Mouse (Mus musculus): Measurements from ENCODE around the gene Fbxw8.

Fbxw8 gene

DNA sequence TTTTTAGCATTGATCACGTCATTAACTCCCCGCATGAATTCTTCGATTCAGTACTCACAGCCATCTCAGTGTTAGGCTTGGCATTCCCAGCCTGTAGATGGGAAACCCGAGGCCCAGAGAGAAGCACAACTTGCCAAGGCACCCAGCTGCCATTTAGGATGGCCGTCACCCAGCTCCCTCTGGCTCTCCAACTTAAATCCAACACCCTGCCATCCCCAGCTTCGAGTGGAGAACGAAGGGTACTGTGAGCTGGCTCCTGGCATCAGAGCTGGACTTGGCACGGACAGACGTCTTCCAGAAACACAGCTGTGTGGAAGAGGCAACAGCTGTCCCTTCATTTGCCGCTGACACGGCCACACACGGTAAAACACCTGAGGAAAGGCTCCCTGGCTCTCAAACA lies 9.3 kb upstream of the Fbxw8 start, which contains the start of gene Hrk:
Hrk (plus strand) TSS at position 68 of the 400 bp plus-strand sequence.
- in situ Hi-C loops (cut with MboI; ENCODE audit: low pct_unique_long_range_greater_than_20kb in 1 of 2, low sequenced_read_pairs in 2 of 2, unreplicated experiment in 1 of 2) = no loop called here

DNA sequence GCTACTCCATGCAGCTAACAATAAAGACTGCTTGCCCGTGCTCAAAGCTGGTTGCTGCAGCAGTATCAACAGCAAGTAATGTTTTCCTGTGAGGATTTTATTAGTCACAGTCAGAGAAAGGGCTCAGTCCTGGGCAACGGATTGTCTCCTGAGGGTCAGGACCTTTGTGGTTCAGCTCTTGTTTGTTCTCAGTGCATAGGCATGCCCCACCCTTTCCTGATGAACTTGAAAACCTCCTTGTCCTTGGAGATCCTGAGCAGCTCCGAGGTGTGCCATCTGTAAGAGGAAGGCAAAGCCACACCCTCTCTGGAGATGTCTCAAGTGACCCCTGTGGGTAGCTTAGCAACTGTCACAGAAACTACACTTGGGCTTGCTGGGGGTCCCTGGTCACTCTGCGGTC lies 5.4 kb upstream of the Fbxw8 start:
- in situ Hi-C loops (cut with MboI; ENCODE audit: low pct_unique_long_range_greater_than_20kb in 1 of 2, low sequenced_read_pairs in 2 of 2, unreplicated experiment in 1 of 2) = no loop called here

DNA sequence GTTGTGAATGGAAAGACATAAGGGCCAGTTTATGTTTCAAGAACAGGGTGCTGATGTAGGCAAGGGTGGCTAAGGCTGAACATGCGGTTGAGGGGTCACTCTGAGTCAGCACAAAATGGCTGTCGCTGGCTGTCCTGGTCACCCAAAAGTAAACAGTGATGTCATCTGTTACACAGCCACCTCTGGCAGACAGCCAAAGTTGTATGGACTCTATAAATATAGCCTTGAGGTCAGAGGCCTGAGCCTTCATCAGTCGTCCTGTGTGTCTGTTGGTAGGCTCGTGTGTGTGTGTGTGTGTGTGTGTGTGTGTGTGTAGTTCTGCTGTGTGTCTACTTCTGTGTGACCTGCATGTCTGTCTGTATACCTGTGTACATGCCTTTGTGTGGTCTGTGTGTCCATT lies 1.7 kb upstream of the Fbxw8 start:
- in situ Hi-C loops (cut with MboI; ENCODE audit: low pct_unique_long_range_greater_than_20kb in 1 of 2, low sequenced_read_pairs in 2 of 2, unreplicated experiment in 1 of 2) = no loop called here

DNA sequence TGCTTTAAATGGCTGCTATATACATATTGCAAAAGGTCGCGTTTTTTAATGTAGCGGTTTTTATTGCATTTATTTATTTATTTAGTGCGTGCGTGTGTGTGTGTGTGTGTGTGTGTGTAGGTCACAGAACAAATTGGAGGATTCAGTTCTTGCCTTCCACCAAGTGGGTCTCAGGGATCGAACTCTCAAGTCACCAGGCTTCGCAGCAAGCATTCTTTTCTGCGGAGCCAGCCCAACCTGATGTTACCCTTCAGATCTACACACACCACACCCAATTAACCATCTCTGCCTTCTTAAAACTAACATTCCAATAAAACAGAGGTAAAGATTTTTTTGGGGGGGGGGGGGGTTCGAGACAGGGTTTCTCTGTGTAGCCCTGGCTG lies 292 bp upstream of the Fbxw8 start:
- in situ Hi-C loops (cut with MboI; ENCODE audit: low pct_unique_long_range_greater_than_20kb in 1 of 2, low sequenced_read_pairs in 2 of 2, unreplicated experiment in 1 of 2) = no loop called here

DNA sequence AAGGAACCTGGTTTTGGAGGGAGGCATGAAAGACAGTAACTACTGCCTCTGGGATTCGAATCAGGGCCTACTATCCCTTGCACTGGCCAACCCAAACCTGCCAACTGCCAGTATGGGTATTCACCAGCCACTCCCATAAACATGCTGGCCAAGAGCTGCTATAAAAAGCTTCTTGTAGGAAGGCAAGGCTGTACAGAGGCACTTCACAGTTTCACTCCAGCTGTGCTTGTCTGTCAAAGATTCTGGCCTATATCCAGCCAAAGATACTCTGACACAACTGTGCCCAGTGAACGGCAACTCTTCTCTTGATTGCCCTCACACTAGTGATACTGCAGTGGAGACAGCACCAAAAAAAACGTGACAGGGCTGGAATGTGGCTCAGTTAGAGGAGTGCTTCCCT lies 5.6 kb downstream of the Fbxw8 start:
- in situ Hi-C loops (cut with MboI; ENCODE audit: low pct_unique_long_range_greater_than_20kb in 1 of 2, low sequenced_read_pairs in 2 of 2, unreplicated experiment in 1 of 2) = no loop called here

DNA sequence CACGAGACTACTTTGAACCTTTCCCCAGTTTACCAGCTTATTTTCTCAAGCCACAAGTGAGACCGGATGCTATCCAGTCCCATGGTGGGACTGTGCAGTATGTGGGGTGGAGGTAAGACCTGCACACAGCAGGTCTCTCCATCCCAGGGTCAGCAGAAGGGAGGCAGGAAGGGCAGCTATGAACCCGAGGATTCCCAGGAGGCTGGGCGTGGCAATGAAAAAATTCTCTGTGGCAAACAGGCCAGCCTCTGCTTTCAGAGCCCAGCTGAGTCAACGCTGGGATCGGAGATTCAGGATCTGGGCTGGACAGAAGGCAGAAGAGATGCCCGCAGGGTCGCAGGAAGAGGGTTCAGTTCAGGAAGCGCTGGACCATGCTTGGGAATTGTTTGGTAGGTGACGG lies 8.0 kb downstream of the Fbxw8 start:
- in situ Hi-C loops (cut with MboI; ENCODE audit: low pct_unique_long_range_greater_than_20kb in 1 of 2, low sequenced_read_pairs in 2 of 2, unreplicated experiment in 1 of 2) = no loop called here

DNA sequence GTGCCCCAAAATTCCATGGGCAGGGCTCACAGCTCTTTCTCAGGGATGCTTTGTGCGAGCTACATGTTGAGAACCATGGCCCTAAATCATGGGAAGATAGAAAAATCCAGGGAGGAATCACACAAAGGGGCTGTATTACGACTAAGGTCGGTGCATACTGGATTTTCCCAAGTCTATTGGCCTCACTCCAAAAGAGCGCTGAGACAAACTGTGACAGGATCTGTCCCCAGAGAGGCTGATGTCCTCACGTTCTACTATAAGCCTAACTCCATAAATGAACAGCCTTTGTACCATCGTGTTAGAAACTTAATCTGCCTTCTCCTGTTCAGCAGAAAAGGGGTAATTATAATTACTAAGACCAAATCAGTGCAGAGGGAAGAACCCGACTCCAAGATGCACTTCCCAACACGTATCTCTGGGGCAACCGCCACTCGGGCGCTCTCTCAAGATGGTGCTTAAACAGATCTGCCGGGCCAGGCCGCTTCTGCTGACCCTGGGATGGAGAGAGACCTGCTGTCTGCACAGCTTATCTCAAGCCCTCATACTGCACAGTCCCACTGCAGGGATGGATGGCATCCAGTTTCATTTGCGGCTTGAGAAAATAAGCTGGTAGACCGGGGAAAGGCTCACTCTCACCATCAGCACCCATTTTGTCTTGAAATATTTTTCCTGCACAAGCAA lies 9.1 kb downstream of the Fbxw8 start:
- in situ Hi-C loops (cut with MboI; ENCODE audit: low pct_unique_long_range_greater_than_20kb in 1 of 2, low sequenced_read_pairs in 2 of 2, unreplicated experiment in 1 of 2) = no loop called here

DNA sequence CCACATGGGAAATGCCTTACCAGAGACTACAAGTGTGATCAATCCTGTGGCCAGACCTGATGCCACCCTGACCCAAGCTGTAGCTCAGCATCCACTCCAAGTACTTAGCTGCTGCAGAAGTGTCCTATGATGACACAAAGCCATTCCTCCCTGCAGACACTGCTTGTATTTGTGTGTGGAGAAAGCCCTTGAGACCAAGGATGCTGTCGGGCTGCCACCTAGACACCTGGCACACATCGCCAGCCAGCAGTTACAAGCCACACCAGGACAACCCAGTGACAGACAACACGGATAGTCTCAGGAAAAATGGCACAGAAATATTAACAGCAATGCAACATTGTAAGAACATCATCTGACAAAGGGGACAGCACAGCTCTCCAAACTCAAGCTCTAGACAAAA lies 9.8 kb downstream of the Fbxw8 start:
- in situ Hi-C loops (cut with MboI; ENCODE audit: low pct_unique_long_range_greater_than_20kb in 1 of 2, low sequenced_read_pairs in 2 of 2, unreplicated experiment in 1 of 2) = no loop called here

DNA sequence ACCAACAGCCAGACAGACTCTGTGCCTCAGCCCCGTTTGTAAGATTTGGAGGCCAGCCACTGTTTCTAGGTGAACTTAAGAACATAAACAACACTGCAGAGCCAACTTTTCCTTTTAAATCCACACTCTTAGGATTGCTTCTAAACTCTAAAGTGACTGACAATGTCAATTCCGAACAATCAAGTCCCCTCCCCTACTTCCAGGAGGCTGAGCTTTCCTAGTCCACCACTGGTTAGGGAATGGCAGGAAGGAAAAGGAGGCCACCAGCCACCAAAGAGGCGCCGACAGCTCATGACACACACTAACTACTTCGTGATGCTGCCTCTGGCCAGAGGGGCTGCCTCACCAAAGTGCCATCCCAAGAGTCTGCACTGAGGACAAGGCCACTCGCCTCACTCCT lies 10.5 kb downstream of the Fbxw8 start:
- in situ Hi-C loops (cut with MboI; ENCODE audit: low pct_unique_long_range_greater_than_20kb in 1 of 2, low sequenced_read_pairs in 2 of 2, unreplicated experiment in 1 of 2) = no loop called here

DNA sequence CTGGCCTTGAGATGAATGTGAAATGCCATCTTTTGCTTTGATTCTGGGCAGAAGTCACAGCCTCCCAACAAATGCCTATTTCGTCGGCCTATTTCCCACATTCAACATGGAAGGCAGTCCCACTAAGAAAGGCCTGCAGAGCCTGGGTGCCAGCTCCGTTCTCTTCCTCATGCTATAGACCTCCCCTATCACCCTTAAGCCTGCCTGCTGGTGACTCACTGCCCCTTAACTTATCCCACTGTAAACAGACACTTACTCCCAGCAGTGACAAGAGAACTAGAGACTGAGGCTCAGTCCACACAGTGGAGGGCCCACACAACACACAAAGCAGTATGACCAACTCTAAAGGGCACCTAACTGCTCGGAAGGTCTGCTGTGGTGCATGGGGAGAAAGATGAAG lies 10.9 kb downstream of the Fbxw8 start:
- in situ Hi-C loops (cut with MboI; ENCODE audit: low pct_unique_long_range_greater_than_20kb in 1 of 2, low sequenced_read_pairs in 2 of 2, unreplicated experiment in 1 of 2) = no loop called here

DNA sequence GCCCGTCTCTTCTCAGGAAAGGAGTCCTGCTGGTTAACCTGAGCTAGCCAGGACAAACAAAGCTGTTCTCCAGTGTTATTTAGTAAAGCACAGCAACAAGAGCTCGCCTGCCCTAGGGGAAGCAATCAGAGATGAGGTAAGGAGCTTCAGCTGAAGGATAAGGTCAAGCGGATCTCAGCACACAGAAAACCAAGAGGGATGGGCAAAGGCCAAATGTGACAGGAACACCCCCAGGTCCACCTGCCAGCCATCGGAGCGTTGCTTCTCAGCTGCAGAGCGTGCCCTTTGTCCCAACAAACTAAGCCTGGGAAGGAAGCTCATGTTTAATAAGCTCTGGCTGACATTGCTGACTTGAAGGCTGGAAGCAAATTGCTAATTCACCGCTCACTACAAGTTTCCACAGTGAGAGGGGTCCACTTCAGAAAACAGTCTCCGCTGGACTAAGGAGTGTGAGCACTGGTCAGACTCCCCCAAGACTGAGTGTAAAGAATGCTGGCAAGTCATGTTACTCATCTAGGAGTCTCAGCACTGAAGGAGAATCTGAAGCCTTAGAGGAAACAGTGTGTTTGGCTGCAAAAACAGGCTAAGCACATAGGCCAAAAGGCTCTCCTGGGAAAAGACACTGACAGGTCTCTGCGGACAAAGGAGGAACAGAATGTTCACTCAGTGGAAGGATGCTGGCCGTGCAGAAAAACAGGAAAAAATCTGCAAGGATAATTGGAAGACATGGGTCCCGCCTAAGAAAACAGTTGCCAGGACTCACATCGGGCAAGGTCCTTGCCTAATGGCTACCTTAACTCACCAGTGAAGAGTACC lies 11.8 kb downstream of the Fbxw8 start:
- in situ Hi-C loops (cut with MboI; ENCODE audit: low pct_unique_long_range_greater_than_20kb in 1 of 2, low sequenced_read_pairs in 2 of 2, unreplicated experiment in 1 of 2) = no loop called here

DNA sequence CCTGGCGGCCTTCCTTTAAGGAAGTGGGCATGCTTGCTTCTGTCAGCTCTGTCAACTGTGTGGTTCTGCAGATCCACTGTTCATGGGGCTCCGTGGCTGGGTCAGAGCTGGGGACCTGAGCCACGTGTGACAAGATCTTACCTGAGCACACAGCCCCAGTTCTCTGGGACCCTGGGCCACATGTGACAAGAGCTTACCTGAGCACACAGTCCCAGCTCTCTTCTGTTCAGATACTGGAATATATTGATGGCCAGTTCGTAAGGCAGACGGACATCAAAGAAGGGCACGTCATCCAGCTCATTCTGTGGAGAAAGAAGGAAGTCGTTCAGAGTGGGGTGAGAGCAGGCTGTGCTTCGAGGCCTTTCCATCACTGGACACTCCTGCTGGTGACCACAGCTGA lies 12.8 kb downstream of the Fbxw8 start:
- in situ Hi-C loops (cut with MboI; ENCODE audit: low pct_unique_long_range_greater_than_20kb in 1 of 2, low sequenced_read_pairs in 2 of 2, unreplicated experiment in 1 of 2) = no loop called here

DNA sequence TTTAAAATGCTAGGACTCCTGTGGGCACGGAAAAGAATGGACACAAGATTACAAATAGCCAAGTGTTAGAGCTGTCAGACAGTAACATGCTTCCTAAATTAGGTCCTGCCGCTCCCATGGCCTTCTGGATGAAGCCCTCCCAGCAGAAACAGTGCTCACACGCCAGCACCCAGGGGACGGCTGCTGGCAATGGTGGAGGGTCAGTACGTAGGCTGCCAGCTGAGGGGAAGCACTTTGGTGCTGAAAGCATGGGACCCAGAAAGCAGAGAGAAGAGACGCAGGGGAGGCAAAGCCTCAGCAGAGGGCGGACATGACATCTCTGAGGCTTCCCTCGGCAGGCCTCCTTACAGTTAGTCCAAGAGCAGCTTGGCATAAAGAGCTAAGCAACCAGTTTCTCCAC lies 15.6 kb downstream of the Fbxw8 start:
- in situ Hi-C loops (cut with MboI; ENCODE audit: low pct_unique_long_range_greater_than_20kb in 1 of 2, low sequenced_read_pairs in 2 of 2, unreplicated experiment in 1 of 2) = no loop called here

DNA sequence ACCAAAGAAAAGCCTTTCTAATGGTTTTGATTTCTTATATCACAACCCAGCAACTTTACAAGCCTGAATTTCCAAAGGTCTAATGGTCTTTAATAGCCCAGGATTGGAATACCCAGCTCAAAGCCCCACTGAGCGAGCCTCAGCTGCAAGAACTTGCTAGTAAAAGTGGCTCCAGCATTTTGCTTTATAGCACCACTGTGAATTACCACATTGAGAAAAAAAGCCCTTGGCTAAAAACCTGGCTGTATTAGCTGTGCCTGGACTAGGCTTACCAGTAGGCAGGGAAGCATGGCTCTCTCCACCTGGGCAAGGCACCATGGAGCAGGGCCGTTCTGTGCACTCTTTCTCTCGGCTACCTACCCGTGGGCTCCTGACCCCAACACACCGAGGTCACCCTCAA lies 18.9 kb downstream of the Fbxw8 start:
- in situ Hi-C loops (cut with MboI; ENCODE audit: low pct_unique_long_range_greater_than_20kb in 1 of 2, low sequenced_read_pairs in 2 of 2, unreplicated experiment in 1 of 2) = no loop called here

DNA sequence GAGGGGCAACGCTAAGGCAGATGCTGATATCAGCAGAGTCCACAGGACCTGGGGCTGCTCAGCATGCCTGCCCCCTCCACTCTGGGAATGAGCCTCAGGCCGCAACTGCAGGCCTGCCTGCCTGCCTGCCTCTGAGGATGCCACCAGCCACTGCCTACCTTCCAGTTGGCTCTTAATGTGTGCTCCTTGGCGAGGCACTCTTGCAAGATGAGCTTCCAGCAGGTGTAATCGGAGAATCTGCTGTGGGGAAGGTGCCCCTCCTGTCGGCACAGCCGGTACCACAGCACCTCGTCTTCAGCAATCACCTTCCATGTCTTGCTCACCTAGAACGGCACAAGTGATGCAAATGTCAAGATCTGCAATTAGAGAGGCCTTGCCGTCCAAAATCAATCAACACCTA lies 26.6 kb downstream of the Fbxw8 start:
- in situ Hi-C loops (cut with MboI; ENCODE audit: low pct_unique_long_range_greater_than_20kb in 1 of 2, low sequenced_read_pairs in 2 of 2, unreplicated experiment in 1 of 2) = no loop called here

DNA sequence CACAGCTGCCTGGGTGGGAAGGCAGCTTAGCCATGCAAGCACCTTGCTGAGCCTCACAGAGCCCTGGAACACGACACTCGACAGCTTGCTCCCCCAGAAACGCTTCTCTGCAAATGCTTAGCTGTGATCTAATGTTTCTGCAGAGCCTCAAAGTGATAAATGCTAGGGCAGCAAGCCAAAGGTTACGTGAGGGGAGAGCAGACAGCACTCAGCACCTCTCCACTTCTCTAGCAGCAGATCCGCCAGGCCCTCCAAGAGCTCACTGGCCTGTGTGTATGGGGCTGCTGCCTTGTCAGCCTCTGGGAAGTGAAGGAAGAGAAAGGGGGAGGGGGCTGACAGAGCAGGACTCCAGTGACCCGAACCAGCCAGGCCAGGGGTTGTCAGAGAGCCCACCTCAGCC lies 27.1 kb downstream of the Fbxw8 start:
- in situ Hi-C loops (cut with MboI; ENCODE audit: low pct_unique_long_range_greater_than_20kb in 1 of 2, low sequenced_read_pairs in 2 of 2, unreplicated experiment in 1 of 2) = no loop called here

DNA sequence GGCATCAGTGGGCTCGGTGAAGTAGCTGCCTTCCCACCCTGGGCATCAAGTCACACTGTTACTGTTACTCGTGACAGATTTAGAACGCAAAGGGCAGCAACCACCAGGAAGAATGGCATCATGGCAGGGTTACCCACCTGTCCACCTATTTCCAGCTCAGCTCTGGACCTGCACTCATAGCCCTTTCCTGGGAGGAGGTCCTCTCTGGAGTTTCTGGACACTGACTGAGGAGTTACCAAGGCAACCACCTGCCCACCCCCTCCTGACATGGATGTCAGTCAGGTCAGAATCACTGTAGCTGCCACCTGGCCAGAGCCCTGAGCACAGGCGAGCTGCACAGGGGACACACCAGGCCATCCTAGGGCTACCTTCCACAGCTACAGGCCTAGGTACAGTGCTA lies 28.6 kb downstream of the Fbxw8 start:
- in situ Hi-C loops (cut with MboI; ENCODE audit: low pct_unique_long_range_greater_than_20kb in 1 of 2, low sequenced_read_pairs in 2 of 2, unreplicated experiment in 1 of 2) = no loop called here

DNA sequence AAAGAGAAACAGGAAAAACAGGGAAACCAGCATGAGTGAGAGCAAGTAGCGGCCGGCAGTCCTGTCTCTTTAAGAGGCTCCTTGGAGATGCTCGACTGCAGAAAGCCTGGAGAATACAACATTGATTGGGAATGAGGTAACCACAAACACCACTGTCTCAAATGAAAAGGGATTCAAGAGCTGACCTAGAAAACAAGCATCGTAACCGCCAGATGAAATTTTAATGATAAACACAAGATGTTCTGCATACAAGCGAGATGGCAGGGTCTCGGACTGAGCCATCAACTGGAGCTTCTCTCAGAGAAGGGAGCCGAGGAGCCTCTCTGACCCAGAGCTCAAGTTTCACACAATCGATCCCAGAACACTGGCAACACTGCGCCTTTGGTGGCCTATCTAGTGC lies 32.2 kb downstream of the Fbxw8 start:
- in situ Hi-C loops (cut with MboI; ENCODE audit: low pct_unique_long_range_greater_than_20kb in 1 of 2, low sequenced_read_pairs in 2 of 2, unreplicated experiment in 1 of 2) = no loop called here

DNA sequence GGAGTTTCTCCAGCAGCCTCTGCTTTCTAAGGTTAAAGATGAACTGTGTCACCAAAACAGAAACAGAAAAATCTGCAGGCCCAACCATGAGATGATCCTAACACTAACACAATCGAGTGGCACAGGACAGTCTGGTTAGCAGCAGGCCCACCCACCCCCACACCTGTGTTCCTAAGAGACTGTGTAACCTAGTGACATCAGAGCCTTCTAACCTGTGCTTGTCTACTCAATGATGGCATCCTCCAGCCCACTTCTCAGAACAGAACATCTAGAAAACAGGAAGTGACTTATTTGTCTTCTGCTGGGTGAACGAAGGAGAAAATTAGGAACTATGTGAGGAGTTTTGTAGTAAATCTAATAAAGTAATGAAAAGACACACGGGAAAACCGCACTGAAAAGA lies 33.3 kb downstream of the Fbxw8 start:
- in situ Hi-C loops (cut with MboI; ENCODE audit: low pct_unique_long_range_greater_than_20kb in 1 of 2, low sequenced_read_pairs in 2 of 2, unreplicated experiment in 1 of 2) = no loop called here

DNA sequence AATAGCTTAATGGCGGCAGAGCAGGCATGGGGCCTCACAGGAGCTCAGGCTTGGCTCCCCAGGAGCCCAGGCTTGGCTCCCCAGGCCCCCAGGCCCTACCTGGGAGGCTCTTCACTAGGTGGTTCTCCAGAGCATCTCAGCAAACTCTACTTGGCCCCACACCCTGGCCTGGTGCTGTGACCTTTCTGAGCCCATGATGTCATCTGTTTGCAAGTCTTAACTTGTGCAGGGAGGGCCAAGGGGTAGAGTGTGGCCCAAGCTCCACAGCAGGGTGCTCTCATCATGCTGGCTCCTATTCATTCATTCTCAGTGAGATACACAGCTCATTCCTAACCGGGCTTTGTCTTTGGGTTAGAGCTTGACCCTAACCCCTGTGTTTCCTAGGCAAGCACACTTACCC lies 34.6 kb downstream of the Fbxw8 start:
- in situ Hi-C loops (cut with MboI; ENCODE audit: low pct_unique_long_range_greater_than_20kb in 1 of 2, low sequenced_read_pairs in 2 of 2, unreplicated experiment in 1 of 2) = no loop called here

Data from mouse embryonic stem cell (cell line).